In genomic region chr4:87823623-87824022, GRCm38 (mm10) we compare ENCODE assay signal across 21 mouse cellular contexts.
DNase-seq lines count a peak whose midpoint lies in the region; ATAC-seq lines count a peak whose summit lies in the region.
"Had no signal": no experiment of that assay in that cellular context is flagged by ENCODE, and none has a peak within 500 bp of the region (broad histone marks: within the 10 kb centered on the region; RNA-seq: fewer than 3 reads in every experiment).

No protein-coding gene starts in this region.

- 0 out of 2 replicates have a peak, but pooled peaks cover 2% of the 10 kb centered on the region for H3K36me3 ChIP-seq in forebrain, embryonic 15.5 days
- no peaks in the 10 kb centered on the region for H3K36me3 ChIP-seq in forebrain, embryonic 11.5 days (ENCODE audit: control insufficient read depth, insufficient read depth, low read length)
- H3K36me3 ChIP-seq in liver, embryonic 12.5 days: 0 out of 2 replicates have a peak, but pooled peaks cover 3% of the 10 kb centered on the region
- H3K36me3 ChIP-seq in megakaryocyte, embryonic 14.5 days (replicated peaks; ENCODE audit: low read length): no peaks in the 10 kb centered on the region
- H3K36me3 ChIP-seq in intestine, embryonic 16.5 days (ENCODE audit: control insufficient read depth, insufficient read depth, low read length): no peaks in the 10 kb centered on the region
- H3K36me3 ChIP-seq: neural tube, embryonic 15.5 days had no signal

- WGBS in forebrain, embryonic 15.5 days: 77% methylated on average over 3 of the region's 3 CpGs
- 92% methylated on average over 3 of the region's 3 CpGs for WGBS in forebrain, embryonic 11.5 days
- WGBS in liver, embryonic 12.5 days (ENCODE audit: insufficient replicate concordance): 60% methylated on average over 3 of the region's 3 CpGs
- 71% methylated on average over 3 of the region's 3 CpGs for WGBS in intestine, embryonic 16.5 days

- peaks cover 34% of the 10 kb centered on the region for H3K4me1 ChIP-seq in forebrain, embryonic 15.5 days
- no peaks in the 10 kb centered on the region for H3K4me1 ChIP-seq in forebrain, embryonic 11.5 days (replicated peaks; ENCODE audit: control insufficient read depth, insufficient read depth, low read length)
- peaks cover 26% of the 10 kb centered on the region for H3K4me1 ChIP-seq in liver, embryonic 12.5 days
- peaks cover 12% of the 10 kb centered on the region for H3K4me1 ChIP-seq in megakaryocyte, embryonic 14.5 days
- H3K4me1 ChIP-seq in intestine, embryonic 16.5 days (ENCODE audit: control insufficient read depth, insufficient read depth, low read length): no peaks in the 10 kb centered on the region
- H3K4me1 ChIP-seq: heart, embryonic 10.5 days had no signal

- no peak for DNase-seq in forebrain, embryonic 11.5 days (ENCODE audit: low spot score)
- DNase-seq in liver: no peak
- DNase-seq: adrenal gland, postnatal 25 days; cerebellum, adult 11 months; cerebellum, postnatal 14 days; heart, postnatal 4 days; kidney, adult 11 months; layer of hippocampus, postnatal 36 days; thymus, postnatal 25 days had no signal

- no peaks in the 10 kb centered on the region for H3K27me3 ChIP-seq in forebrain, embryonic 15.5 days
- no peaks in the 10 kb centered on the region for H3K27me3 ChIP-seq in forebrain, embryonic 11.5 days (ENCODE audit: control insufficient read depth, insufficient read depth, low read length)
- no peaks in the 10 kb centered on the region for H3K27me3 ChIP-seq in liver, embryonic 12.5 days (replicated peaks)
- H3K27me3 ChIP-seq in megakaryocyte, embryonic 14.5 days (replicated peaks): no peaks in the 10 kb centered on the region
- no peaks in the 10 kb centered on the region for H3K27me3 ChIP-seq in intestine, embryonic 16.5 days (replicated peaks; ENCODE audit: control insufficient read depth, insufficient read depth, low read length)
- H3K27me3 ChIP-seq: forebrain, embryonic 13.5 days; limb, embryonic 13.5 days; neural tube, embryonic 15.5 days had no signal

- H3K27ac ChIP-seq in forebrain, embryonic 15.5 days (replicated peaks): peak overlapping the region; percentile 37; the same call in 1 of the 2 replicates
- H3K27ac ChIP-seq in forebrain, embryonic 11.5 days (ENCODE audit: low read depth, low read length): no peak overlapping the region
- no peak overlapping the region for H3K27ac ChIP-seq in liver, embryonic 12.5 days
- no peak overlapping the region for H3K27ac ChIP-seq in intestine, embryonic 16.5 days (ENCODE audit: low read length)
- H3K27ac ChIP-seq: forebrain, embryonic 13.5 days; heart, embryonic 10.5 days; hindbrain, postnatal 0 days; limb, embryonic 13.5 days; macrophage; neural tube, embryonic 15.5 days had no signal

- no peaks in the 10 kb centered on the region for H3K9me3 ChIP-seq in forebrain, embryonic 15.5 days
- H3K9me3 ChIP-seq in forebrain, embryonic 11.5 days (ENCODE audit: control insufficient read depth, low read length): no peaks in the 10 kb centered on the region
- no peaks in the 10 kb centered on the region for H3K9me3 ChIP-seq in liver, embryonic 12.5 days (replicated peaks)
- no peaks in the 10 kb centered on the region for H3K9me3 ChIP-seq in megakaryocyte, embryonic 14.5 days
- no peaks in the 10 kb centered on the region for H3K9me3 ChIP-seq in intestine, embryonic 16.5 days (ENCODE audit: control insufficient read depth, low read length)
- H3K9me3 ChIP-seq: forebrain, embryonic 13.5 days; heart, embryonic 10.5 days; neural tube, embryonic 15.5 days had no signal

- no peak overlapping the region; the same call in 1 of the 2 replicates for H3K9ac ChIP-seq in forebrain, embryonic 15.5 days (replicated peaks)
- H3K9ac ChIP-seq in forebrain, embryonic 11.5 days (ENCODE audit: low read length): no peak overlapping the region
- no peak overlapping the region for H3K9ac ChIP-seq in liver, embryonic 12.5 days
- H3K9ac ChIP-seq in intestine, embryonic 16.5 days (ENCODE audit: low read depth, low read length): no peak overlapping the region
- H3K9ac ChIP-seq: forebrain, embryonic 13.5 days; limb, embryonic 13.5 days; neural tube, embryonic 15.5 days had no signal

- no peak; the same call in 1 of the 2 replicates for ATAC-seq in forebrain, embryonic 15.5 days (replicated peaks)
- ATAC-seq in forebrain, embryonic 11.5 days (replicated peaks; ENCODE audit: low FRiP score): no peak
- ATAC-seq in liver, embryonic 12.5 days: peak; percentile 4; the same call in 1 of the 2 replicates
- ATAC-seq in megakaryocyte, adult 5-6 weeks (ENCODE audit: poor library complexity, severe bottlenecking): no peak
- no peak for ATAC-seq in intestine, embryonic 16.5 days
- ATAC-seq: hindbrain, postnatal 0 days; midbrain, embryonic 16.5 days had no signal

- H3K4me3 ChIP-seq in forebrain, embryonic 15.5 days: no peak overlapping the region
- H3K4me3 ChIP-seq in forebrain, embryonic 11.5 days (ENCODE audit: low read depth, low read length): no peak overlapping the region
- no peak overlapping the region for H3K4me3 ChIP-seq in liver, embryonic 12.5 days
- peak overlapping the region; percentile 53 for H3K4me3 ChIP-seq in megakaryocyte, embryonic 14.5 days (replicated peaks)
- H3K4me3 ChIP-seq in intestine, embryonic 16.5 days (ENCODE audit: low read length): no peak overlapping the region
- H3K4me3 ChIP-seq: forebrain, embryonic 13.5 days; heart, embryonic 10.5 days; limb, embryonic 13.5 days; neural tube, embryonic 15.5 days had no signal

- H3K4me2 ChIP-seq in forebrain, embryonic 15.5 days (replicated peaks): no peak overlapping the region
- no peak overlapping the region for H3K4me2 ChIP-seq in forebrain, embryonic 11.5 days (ENCODE audit: low read depth, low read length, severe bottlenecking)
- H3K4me2 ChIP-seq in liver, embryonic 12.5 days: no peak overlapping the region
- H3K4me2 ChIP-seq in intestine, embryonic 16.5 days (ENCODE audit: low read depth, low read length): no peak overlapping the region
- H3K4me2 ChIP-seq: forebrain, embryonic 13.5 days; limb, embryonic 13.5 days; neural tube, embryonic 15.5 days had no signal
